Mouse (Mus musculus) left cerebral cortex, postnatal 25 days (tissue): ENCODE data around the gene Nkapd1. TPM values are rescaled to one million over a fixed set of nuclear protein-coding genes. Genes with fewer than 3 reads are reported as not detected.
"Not testable (repeated sequence)": the region's sequence is repeated elsewhere in the genome, so short reads cannot be mapped to it uniquely, and the experiment has no call there.

ENCODE experiments used
- DNase-seq, 2 experiments: peaks; one replicate each; pipeline ENCODE4 v3.0.0; 2022; ENCODE audit warnings: low spot score in 2 of 2, mixed read lengths in 1 of 2
- intact Hi-C: fragments of 180-260 bp; cut with DNase I; formaldehyde crosslinking; loops from one replicate; pipeline ENCODE4 v1.15.1; 2025
- total RNA-seq, 2 experiments: library from RNA; stranded (reverse); gene quantifications; 2 replicates each; pipeline ENCODE4 v1.2.3; 2021

The Nkapd1 gene
- total RNA-seq = 10 to 100 TPM; 22.5 to 26.5 TPM

DNA sequence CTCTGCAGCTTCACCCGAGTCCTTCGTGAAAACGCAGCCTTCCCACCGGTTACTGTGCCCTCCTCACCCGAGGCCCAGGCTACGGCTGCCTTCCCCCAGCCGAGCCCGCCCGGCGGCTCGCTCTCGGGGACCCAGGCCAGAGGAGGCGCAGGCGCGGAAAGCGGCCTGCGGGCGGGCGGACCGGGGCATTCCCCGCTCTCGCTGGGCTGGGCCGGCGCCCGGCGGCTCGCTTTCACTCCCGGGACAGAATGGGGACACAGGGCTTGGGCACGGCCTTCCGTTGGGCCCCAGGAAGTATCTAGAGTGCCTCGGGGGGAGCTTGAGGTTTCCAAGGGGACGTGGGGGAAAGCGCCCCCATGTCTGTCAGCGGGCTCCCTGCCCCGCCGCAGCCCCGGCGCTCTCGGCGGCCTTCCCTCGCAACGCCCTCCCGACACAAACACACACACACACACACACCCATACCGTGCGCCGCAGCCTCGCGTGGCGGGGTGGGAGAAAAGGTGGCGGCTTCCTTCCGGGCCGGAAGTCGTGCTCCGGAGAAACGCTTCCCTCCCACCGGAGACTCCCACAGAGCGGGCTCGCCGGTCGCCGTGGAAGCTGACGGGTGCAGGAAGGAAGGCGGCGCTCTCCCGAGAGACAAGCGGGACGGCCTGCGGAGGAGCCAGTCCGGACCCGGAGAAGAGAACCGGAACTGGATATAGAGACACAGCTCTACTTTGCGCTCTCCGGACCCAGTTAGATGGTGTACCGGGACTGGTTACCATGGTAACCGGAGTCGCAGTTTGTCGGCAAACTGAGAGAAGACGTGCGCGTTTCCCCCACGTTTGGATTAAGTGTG is at the start of gene Nkapd1, which contains the start of gene Pih1d2:
Gene Nkapd1, minus strand, starts transcription at position 699 of the 838 bp plus-strand sequence.
Gene Pih1d2, plus strand, starts transcription at position 556 of the 838 bp plus-strand sequence.
- DNase-seq = peak; percentile 92 to 94
- intact Hi-C loops = no loop called here

DNA sequence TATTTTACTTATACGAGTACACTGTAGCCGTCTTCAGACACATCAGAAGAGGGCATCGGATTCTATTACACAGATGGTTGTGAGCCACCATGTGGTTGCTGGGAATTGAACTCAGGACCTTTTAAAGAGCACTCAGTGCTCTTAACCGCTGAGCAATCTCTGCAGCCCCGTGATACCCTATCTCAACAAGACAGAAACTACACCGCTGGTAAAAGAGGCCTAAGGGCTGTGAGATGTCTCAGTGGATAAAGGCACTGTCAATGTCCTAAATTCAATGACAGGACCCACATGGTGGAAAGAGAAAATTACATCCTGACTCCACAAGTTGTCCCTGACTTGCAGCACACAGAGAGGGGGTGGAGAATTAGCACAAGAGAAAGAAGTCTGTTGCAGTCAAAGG is 49.2 kb upstream of the Nkapd1 start:
- no peak for DNase-seq
- intact Hi-C loops = no loop called here

DNA sequence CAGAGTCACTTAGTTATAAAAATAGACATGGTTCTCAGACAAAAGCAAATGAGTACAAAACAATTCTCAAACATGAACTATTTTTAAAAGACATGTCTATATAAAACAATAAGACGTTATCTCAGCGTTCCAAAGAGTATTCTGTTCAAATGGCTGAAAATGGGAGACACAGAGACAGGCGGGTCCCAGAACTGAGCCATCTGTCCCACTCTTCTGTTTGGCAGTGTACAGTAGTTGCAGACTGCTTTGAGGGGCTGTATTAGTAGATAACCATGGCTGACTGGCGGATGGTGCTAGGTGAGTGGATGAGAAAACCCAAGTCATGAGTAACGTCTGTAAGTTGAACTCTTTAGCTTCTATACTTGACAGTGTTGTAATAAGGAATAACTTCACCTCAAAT is 47.6 kb upstream of the Nkapd1 start:
- intact Hi-C loops = no loop called here
- no peak for DNase-seq

DNA sequence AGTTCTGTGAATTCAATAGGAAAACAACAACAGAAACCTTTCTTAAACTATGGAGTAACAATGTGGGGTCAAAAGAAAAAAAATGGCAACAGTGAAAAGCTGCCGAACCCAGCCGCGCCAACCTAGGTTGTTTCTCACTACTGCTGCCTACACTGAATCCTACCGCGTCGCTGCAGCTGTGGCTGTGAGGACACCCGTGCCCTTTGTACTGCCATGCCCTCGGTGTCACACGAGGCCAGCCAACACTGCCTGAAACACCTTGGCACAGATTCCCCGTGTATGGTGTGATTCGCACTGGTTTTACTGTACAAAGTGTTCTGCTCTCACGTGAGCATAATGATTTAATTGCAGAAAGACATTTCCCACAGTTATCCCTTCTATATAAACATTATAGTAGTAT is 43.2 kb upstream of the Nkapd1 start:
- intact Hi-C loops = no loop called here

DNA sequence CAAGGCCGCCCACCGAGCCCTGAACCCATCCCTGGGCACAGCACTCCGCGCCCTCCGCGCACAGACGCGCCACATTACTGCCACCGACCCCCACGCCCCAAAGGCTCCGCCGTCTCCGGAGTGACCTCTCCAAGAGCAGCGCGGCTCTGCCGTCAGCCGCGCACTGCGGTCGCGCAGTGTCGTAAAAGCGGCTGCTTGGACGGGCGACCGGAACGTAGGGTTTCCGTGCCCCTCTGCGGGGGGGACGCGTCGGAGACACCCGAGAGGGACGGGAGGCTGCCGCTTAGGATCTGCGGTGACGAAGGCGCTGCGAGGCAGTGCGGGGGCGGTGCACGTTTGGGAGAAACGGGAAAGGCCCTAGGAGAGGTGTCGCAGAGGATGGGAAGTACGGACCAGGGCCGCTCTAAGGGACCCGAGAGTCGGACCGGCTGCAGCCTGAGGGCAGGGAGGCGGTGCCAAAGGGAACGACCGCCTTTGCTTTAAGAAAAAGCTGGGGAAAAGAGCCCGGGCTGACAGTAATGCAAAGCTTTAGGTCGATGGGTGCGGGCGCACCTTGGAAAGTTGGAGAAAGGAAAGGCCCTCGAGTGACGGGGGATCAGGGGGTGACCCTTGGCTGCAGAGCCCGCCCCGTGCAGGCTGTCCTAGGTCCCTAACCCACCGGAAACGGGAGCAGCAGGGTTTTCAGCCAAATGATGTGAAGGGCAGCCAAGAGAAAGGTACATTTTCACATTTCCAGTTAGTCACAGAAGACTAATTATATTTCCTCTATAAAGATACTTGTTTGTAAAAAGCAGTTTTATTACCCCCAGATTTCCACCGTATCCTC is 42.3 kb upstream of the Nkapd1 start, which contains the start of gene Dlat:
Gene Dlat, minus strand, starts transcription at position 389 of the 826 bp plus-strand sequence.
- intact Hi-C loops = loop anchor here (2.0 to 5.0 kb wide), 2 partner anchors 75 to 108 kb away; partner anchors contain the start of gene Fdxacb1
- peak; percentile 92 to 93 for DNase-seq

More for the DNA sequence above, 43.2 kb upstream of the Nkapd1 start:
- DNase-seq = peak in 1 of 2 experiments; percentile 6

DNA sequence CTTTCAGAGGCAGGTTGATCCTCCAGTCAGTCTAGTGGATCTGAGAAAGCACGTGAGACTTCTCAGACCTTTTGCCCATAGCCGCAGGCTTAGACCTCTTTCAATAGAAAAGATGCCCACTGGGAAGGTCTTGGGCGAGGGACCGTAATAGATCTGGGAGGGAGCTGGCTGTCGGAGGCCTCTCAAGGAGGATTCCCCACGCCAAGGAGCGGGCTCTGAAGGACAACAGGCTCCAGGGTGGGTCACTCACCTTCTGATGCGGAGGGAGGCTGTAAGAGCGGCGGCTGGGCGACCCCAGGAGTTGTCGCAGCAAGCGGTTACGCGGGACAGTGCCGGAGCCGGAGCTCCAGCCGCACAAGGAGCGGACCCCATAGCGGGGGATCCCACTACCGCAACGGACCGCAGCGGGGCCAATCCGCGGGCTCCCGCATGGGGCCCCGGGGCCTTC is 41.7 kb upstream of the Nkapd1 start:
- DNase-seq = no peak
- intact Hi-C loops = loop anchor here (2.0 to 5.0 kb wide), 2 partner anchors 76 to 108 kb away; partner anchors contain the start of gene Fdxacb1

DNA sequence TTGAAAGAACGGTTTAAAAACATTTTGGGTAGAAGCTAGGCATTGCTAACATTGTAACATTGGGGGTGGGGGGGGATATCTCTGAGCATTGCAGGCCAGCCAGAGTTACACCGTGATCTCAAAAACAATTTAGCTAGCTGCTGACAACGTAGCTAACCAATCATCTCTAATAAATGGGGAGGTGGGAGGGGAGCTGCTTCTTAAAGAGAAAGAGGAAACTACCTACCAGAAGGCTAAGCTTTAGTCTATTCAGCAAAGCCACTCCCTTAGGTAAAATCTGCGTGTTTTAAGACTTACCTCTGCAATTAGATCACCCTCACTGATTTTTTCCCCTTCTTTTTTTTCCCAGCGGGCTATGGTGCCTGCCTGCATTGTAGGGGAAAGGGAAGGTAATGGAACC is 41.1 kb upstream of the Nkapd1 start:
- no peak for DNase-seq
- intact Hi-C loops = loop anchor here (2.0 to 5.0 kb wide), 2 partner anchors 76 to 109 kb away; partner anchors contain the start of gene Fdxacb1

DNA sequence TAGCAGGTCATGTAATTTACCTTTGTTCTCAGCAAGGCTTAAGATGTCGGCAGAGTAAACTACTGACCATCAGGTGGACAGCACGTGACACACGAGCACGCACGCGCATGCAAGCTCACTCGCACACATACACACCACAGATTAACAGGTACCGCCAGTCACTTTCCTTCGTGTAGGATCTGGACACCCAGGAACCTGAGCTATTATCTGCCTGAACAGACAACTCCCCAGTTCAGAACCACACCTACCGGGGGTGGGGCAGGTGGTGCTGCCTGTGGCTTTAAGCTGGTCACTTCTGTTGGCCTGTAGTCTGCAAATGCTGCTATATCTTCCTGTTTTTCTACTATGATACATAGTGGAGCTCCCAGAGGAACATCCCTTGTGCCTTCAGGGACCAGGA is 33.2 kb upstream of the Nkapd1 start:
- intact Hi-C loops = no loop called here
- DNase-seq = no peak

DNA sequence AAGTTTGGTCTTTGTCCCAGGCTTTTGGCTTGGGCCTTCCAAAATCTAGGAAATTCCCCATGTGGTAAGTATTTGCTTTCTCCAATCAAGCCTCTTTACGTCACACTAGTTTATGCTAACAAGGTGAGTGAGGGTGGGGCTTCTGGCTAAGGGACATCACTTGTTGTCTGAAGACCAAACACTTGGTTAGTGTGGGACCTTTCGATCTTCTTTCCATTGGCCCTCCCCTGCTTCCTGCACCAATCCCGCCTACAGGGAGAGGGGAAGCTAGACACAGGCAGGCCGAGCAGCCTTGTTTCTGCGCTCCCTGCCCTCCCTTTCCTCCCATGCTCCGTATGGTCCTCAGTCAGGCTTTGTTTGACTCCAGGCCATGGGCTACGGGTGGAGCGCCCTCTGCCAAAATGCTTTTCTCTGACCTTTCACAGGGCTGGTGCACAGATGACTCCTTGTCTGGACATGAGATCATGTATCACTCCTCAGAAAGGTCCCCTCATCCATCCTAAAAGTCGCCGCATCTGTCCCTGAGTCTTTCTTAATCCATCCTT is 29.6 kb upstream of the Nkapd1 start:
- intact Hi-C loops = no loop called here
- DNase-seq = no peak

DNA sequence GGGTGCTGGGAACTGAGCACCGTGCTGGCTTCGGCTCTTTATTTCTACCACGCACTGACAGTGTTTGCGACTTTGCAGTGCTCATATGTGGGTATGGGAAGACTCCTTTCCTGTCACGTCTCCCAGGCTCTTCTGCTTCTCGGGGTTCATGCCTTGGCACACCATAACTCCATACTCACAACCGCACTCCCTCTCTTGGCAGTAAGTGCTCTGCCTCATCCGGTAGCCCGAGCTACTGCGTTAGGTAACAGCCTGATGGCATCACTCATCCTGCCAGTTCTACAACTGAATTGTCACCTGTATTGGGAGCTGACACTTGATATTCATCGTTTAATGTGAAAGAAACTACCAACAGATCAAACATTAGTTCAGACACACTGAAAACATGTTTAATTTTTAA is 17.0 kb upstream of the Nkapd1 start:
- intact Hi-C loops = no loop called here
- no peak for DNase-seq

DNA sequence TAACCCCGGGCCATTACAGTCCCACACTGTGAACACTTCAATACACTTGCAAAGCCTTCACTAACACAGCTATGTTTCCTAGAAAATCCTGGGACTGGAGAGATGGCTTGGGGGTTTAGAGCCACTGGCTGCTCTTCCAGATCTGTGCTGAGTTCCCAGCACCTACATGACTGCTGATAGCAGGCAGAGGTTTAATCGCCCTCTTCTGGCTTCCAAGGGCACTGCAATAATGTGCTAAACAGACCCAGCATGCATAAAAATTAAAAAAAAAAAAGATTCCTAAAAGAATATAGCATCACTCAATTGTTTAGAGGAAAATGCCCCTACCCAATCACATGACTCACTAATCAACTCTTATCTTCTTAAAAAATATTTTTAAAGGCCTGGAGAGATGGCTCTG is 15.8 kb upstream of the Nkapd1 start:
- intact Hi-C loops = no loop called here
- DNase-seq = no peak

DNA sequence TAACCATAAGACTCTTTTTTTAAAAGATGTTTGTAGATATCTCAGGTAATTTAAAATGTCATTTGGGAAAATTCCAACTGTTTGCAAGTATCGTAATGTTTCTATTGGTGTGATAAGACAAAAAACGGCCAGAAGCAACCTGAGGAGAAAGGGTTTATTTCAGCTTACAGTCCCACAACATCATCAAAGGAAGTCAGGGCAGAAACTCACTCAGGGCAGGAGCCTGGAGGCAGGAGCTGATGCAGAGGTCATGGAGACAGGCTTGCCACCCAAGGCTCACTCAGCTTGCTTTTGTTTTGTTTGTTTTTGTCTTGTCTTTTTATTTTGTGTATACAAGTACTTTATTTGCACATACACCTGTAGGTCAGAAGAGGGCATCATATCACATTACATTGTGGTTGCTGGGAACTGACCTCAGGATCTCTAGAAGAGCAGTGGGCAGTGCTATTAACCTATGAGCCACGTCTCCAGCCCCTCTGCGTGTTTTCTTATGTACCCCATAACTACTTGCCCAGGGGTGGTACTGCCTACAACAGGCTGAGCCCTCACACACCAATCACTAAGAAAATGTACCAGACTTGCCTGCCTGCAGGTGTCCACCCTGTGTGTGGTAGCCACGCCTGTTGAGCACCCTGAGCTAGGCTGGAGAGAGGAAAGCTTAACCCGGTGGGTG is 14.9 kb upstream of the Nkapd1 start:
- no peak for DNase-seq
- intact Hi-C loops = loop anchor here (1.0 kb wide), 1 partner anchor 8 kb away; no protein-coding TSS in a partner anchor

DNA sequence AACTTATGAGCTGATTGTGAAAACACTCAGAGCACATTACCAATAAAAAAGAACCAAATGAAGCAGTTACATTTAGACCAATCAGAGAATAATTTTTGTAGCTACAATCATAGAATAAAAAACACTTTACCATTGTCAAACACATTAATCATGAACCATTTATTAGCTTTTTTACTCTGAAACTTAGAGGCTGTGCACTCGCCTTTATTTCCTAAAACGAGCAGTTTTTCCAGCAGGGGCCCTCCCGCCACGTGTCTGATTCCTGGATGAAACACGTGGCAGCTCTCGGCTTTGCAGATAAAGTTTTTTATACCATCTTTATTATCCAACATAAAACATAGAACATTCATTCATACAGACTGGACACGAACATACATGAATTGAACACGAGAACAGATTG is 13.6 kb upstream of the Nkapd1 start:
- DNase-seq, intact Hi-C loops: not testable (repeated sequence)

DNA sequence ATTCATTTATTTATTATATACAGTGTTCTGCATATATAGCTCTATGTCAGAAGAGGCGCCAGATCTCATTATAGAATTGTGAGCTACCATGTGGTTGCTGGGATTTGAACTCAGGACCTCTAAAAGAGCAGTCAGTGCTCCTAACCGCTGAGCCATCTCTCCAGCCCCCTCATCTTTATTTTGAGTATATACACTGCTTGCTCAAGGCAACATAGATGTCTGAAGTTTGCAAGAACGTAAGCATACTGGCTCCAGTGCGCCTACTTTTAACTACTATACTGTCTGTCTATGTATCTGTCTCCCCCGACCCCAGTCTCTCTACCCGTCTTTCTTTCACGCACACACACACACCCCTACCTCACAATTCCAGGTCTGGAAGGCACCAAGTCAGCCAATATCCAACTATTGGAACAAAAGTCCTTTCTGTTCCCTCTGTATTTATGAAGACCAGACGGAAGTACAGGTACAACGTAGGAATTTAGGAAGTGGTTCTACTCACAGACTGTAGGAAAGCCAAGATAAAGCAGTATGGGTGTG is 598 bp upstream of the Nkapd1 start:
- no peak for DNase-seq
- intact Hi-C loops = no loop called here

DNA sequence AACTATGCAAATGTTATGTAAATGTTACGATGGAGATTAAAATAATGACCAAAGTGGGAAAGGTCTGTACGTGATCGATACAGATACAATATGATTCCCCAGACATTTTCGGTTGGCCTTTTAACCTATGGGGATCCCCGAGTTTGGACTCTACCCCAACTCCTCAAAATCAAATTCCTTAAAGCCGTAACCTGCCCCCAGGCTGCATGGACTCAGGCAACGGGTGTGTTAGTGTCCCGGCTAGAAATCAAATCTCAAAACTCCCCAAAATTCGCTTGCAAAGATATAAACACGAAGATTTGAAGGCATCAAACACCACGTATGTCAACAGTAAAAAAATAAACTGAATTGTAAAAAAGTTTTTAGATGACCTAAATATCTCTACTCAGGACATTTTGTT is 1.1 kb downstream of the Nkapd1 start:
- intact Hi-C loops = no loop called here

DNA sequence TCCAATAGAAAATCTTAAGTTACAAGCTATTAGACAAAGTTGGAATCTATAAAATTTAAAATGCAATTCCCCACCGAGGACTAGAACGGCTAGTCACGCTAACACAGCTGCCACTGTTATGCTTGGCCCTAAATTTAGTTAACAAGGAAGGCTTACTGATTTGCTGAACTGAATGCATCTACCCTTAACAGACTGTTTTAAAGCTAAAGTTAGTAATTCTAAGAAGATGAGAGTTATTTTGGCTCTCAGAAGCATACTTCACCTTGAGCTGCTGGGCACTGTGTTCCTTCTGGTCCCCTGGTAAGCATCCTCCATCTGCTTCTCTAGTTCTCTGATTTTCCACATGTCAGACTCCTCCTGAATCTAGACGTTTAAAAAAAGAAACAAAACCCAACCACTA is 5.1 kb downstream of the Nkapd1 start:
- intact Hi-C loops = no loop called here
- DNase-seq = peak in 1 of 2 experiments; percentile 76

More for the DNA sequence above, 1.1 kb downstream of the Nkapd1 start:
- DNase-seq = no peak

DNA sequence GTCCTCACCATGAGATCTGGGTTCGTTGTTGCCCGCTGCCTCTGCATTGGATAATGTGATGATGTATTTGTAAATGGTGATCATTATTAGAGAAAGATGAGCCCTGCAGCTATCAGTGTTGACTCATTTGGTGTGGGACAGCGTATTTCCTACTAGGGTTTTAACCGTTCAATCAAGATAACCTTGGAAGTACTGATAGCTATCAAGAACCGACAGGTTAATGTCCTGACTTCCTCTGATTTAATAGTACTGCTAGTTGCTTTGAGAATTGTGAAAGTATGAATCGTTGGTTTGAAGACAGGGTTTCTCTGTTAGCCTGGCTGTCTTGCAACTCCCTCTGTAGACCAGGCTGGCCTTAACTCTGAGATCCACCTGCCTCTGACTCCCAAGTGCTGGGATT is 12.9 kb downstream of the Nkapd1 start:
- DNase-seq = no peak
- intact Hi-C loops = no loop called here

DNA sequence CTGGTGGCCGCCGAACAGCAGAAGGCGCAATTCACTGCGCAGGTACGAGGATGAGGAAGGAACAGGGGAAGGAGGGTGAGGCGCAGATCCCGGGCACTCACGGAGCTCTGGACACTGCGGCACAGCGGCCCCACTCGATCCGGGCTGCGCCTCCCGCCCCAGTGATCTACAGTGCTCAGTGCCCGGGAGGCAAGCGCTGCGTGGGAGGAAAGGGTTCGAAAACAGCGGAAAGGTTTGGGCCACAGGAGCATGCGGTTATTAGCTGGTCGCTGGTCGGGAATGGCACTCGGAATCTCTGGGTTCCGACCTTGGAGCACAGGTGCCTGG is 13.3 kb downstream of the Nkapd1 start:
- intact Hi-C loops = no loop called here
- DNase-seq = no peak
